Mouse (Mus musculus) frontal cortex, postnatal 14 days (tissue): ENCODE data around the gene Mapk8ip1.

Experiments
- DNase-seq, 2 experiments: peaks; one replicate each; pipeline ENCODE4 v3.0.0; 2022; ENCODE audit warnings: low spot score in 2 of 2

Gene Mapk8ip1

GRCm38 (mm10) chr2:92372767-92373436, 28.2 kb downstream of the Mapk8ip1 start:
- DNase-seq, result no peak

GRCm38 (mm10) chr2:92371971-92372690, 28.9 kb downstream of the Mapk8ip1 start:
- DNase-seq, result no peak

DNA sequence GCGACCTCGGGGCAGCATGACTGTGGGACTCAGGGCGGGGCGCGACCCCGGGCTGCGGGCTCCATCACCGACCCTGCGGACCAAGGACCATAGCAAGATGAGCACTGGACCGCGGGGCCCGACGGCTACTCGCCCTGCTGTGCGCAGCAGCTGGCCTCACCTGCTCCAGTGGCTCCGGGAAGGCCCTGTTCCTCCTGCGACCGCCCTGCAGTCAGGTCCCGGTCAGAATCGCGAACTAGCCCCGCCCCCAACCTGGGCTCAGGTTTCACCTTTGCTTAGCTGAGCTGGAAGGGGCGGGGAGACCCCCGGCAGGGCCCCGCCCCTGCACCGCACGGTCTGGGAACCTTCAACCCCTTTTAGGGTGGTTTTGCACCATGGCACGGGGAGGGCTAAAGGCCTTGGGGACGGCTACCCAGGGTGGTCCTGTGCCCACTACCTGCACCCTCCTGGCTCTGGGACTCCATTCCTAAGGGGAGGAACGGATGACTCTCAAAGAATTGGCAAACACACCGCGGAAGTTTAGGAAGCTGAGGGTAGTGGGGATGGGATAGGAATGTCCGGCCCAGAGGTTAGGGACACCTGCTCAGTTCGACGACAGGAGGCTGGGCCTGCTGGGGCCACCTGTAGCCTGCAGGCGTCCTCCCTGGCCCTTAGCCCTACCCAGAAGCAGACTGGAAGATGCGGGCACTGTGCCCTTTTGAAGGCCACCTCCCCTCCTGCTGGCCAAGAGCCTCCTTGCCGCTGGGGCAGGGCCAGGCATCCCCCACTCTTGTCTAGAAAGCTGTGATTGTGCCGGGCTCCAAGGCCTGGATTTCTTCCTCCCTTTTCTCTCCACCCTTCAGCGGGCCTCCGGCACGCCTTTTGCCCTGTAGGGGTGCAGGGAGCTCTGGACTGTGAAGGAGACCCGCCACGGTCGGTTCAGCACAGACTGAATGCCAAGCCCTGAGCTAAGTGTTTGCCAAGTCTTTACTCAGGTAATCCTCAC, 29.9 kb downstream of the Mapk8ip1 start:
- DNase-seq, result no peak

DNA sequence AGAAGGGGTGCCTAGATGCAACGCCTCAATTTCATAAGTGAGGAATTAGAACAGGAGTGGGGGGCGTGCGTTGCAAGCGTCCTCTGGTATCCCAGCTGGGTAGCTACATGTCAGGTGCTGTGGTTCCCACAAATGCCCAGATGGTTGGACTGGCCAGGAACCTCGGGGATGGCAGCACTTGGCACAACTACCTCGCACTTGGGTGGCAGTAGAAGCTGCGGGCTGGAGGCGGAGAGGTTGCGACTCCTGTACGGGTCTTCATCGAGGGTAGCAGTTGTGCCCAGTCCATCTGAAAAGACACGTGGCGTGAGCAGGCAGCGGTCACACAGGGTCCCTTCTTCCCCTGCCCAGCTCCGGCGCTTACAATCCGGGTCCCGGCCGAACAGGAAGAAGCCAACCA, 30.7 kb downstream of the Mapk8ip1 start:
- DNase-seq, result no peak

- no peak for DNase-seq
These were observed 33.6 kb downstream of the Mapk8ip1 start for GRCm38 (mm10) chr2:92367383-92368029.

DNA sequence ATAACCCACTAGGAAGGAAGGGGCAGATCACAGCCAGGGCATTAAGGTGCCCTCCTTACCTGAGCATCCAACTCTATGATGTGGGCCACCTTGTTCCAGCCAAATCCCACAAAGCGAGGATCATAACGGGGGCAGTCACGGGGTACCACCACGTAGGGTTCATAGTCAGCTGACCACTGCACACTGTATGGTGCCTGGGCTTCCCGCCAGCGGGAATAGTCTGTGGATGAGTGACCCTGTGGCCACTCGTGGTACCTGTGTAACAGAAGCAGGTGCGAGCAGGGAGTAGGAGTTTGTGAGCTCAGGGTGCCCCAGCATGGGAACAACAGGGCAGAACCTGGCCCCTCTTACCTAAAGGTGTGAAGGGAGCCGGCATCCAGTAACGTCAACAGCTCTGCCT, 35.5 kb downstream of the Mapk8ip1 start:
- no peak for DNase-seq

DNA sequence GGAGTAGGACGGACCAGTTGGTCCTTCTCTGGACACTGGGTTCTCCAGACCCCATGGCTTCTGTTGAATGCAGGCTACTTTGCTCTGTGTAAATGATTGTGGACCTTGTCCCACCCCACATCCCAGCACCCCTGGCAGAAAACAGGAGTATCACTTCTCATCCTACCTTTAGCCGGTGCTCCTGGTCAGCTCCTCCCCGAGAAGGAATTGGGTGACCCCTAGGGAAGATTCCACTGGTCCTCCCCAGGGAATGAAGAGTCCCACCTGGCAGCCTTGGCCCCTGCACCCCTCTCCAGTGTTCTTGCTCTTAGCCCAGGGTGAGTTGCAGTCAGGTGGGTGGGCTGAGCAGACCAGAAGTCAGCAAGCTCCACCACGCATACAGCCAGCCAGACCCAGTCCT, 37.0 kb downstream of the Mapk8ip1 start:
- no peak for DNase-seq

DNA sequence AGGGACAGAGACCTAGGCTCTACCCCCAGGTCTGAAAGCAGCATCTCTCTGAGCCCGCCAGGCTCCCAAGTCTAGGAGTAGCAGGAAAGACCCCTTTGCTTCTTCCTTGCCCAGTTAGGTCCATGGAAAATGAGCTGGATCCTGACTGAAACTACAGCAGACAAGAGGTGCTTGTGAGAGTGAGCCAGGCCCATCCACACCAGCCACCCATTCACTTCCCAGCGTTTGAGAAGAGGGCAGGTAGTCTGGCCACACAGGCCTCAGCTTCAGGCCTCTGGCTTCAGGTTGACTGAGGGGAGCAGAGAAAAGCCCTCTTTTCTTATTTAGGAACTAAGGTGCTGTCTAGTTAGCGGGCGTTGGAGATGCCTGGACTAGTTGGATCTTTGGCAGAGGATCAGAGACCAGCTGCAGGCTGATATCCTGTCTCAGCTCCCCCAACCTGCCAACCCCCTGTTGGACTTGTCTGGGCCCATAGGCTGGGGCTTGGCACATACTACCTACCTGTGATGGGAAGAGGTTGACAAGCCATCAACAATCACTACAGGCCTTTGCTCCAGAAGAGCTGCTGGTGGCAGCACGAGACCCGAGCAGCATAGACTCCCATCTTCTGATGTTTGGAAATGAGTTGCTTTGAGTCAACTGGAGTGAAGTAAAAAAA, 38.4 kb downstream of the Mapk8ip1 start:
- DNase-seq, result no peak

DNA sequence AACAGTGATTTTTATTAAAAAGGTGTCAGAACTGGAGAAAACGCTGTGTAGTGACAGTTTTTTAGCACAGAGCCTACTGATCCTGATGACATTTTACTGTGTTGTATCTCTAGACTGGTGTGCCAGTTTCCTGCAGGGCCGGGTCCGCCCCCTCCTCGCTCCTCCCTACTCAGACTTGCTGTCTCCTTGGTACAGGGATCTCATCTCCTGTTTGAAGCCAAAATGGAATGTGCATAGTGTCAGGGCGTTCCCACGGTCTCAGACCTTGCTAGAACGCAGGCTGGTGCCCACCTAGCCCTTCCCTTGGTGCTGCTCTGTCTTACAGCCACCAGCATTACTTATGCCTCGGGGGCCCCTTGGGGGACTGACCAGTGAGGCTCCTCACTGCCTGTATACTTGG, 39.3 kb downstream of the Mapk8ip1 start:
- no peak for DNase-seq

GRCm38 (mm10) chr2:92360893-92361292, 40.2 kb downstream of the Mapk8ip1 start:
- DNase-seq, result no peak

GRCm38 (mm10) chr2:92360186-92360823, 40.8 kb downstream of the Mapk8ip1 start:
- no peak for DNase-seq

GRCm38 (mm10) chr2:92359301-92359700, 41.8 kb downstream of the Mapk8ip1 start:
- DNase-seq, result no peak

DNA sequence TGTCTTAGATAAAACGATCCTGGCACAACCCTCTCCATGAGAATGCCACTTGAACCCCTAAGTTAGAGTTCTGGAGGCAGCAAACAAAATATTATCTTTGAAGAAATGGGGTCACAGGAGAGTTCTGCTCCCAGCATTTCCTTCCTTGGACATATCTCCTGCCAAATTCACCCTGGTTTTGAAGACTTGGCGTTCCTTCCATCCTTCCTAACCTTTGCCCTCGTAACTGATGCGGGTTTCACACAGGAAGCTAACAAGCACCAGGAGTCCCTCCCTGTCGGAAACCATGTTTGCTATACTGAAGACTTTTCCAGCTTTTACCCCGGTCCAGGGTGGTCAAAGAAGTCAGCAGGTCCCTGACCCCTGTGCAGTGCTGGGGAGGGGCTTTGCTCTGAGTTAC, 46.8 kb downstream of the Mapk8ip1 start:
- no peak for DNase-seq

GRCm38 (mm10) chr2:92353402-92353801, 47.7 kb downstream of the Mapk8ip1 start:
- DNase-seq, result no peak

- DNase-seq, result no peak
These were observed 50.4 kb downstream of the Mapk8ip1 start for GRCm38 (mm10) chr2:92350686-92351085.

GRCm38 (mm10) chr2:92349589-92350425, 51.3 kb downstream of the Mapk8ip1 start:
- DNase-seq, result no peak

DNA sequence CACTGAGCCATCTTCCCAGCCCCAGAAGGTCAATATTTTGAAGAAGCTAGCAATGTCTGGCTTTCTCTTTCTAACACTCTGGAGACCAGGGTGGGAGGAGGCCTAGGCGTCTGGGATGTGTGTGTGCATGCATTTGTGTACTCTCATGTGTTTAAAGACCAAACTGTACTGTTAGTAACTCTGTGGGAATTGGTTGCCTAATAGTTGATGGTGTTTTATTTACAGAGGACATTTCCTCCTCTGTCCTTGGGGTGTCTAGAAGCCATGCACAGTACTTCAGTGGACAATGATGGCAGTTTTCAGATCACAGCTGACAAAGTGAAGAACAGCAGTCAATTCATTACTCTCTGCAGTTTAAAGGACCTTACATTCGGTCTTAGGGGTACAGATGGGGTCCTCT, 53.9 kb downstream of the Mapk8ip1 start:
- no peak for DNase-seq

- no peak for DNase-seq
These were observed 58.6 kb downstream of the Mapk8ip1 start for GRCm38 (mm10) chr2:92342418-92342817.
